Comparison of ENCODE assay signal across 15 mouse cellular contexts in the genomic region with DNA sequence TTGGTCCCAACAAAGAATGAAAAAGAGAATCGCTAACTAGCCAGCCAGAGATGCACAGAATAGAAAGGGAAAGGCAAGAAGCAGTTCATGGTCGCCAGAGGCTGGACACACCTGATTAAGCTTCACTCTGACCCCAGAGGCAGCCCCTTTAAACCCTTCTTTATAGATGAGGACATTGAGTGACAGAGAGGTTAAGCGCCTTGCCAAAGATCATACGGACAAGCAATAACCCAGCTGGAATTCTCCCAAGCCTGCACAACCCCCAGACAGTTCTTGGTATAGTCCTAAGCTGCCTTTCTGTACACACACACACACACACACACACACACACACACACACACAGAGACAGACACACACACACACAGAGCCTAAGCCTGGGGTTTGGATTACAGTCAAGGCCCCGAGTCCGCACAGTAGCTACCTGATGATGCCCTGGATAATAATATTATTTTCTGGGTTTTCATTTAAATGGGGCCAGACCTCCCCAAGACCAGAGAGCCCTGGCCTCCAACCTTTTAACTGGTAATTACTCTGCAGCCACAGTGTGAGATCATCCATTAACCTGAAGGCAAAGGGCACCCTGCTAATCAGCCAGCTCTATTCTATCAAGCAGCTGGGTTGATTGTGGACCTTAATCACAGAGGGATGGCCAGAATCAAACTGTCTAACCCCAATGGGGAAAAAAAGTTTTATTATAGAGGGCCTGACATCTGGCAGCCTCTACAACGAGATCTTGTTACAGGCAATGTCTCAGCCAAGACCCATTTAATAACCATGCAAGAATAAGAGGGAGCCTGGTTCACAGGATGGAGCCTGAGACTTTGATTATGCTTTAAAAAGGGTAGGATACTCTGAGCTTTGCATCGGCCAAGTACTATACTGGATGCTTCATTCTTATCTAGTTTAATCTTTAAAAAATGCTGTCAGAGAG.
DNase-seq lines count a peak whose midpoint lies in the region; ATAC-seq and TF ChIP-seq lines count a peak whose summit lies in the region.
"Had no signal": no experiment of that assay in that cellular context is flagged by ENCODE, and none has a peak within 500 bp of the region (broad histone marks: within the 10 kb centered on the region; RNA-seq: fewer than 3 reads in every experiment).

No protein-coding gene starts in this region.

- no peaks in the 10 kb centered on the region for H3K27me3 ChIP-seq in hindbrain, embryonic 12.5 days
- H3K27me3 ChIP-seq in limb, embryonic 10.5 days (ENCODE audit: low read depth, poor library complexity, severe bottlenecking) = no peaks in the 10 kb centered on the region

- no peak for TF ChIP-seq CTCF in brain, embryonic 14.5 days (IDR thresholded peaks at IDR 0.05; ENCODE audit: borderline replicate concordance, extremely low read depth, insufficient read depth, insufficient read length)

- WGBS in hindbrain, embryonic 12.5 days = 40% methylated on average over 8 of the region's 8 CpGs
- 50% methylated on average over 8 of the region's 8 CpGs for WGBS in limb, embryonic 10.5 days

- intact Hi-C loops in left cerebral cortex, postnatal 25 days (cut with DNase I) = loop anchor here (5.0 to 10.0 kb wide), 3 partner anchors 130 to 937 kb away; a partner anchor contains a TSS

- H3K4me3 ChIP-seq in hindbrain, embryonic 12.5 days = no peak overlapping the region
- no peak overlapping the region for H3K4me3 ChIP-seq in limb, embryonic 10.5 days
- H3K4me3 ChIP-seq: erythroblast, embryonic 14.5 days had no signal

- no peaks in the 10 kb centered on the region for H3K9me3 ChIP-seq in hindbrain, embryonic 12.5 days (replicated peaks)
- H3K9me3 ChIP-seq in limb, embryonic 10.5 days (replicated peaks) = no peaks in the 10 kb centered on the region

- DNase-seq in brain, embryonic 14.5 days (ENCODE audit: low read depth) = peak; percentile 27
- peak; percentile 60 for DNase-seq in embryo, embryonic 10.5 days (ENCODE audit: low spot score)
- peak; percentile 33 for DNase-seq in limb, embryonic 10.5 days (ENCODE audit: low spot score)
- DNase-seq in lung, postnatal 10 days = no peak
- no peak for DNase-seq in adipocyte (ENCODE audit: low spot score)
- no peak for DNase-seq in left cerebral cortex, postnatal 25 days (ENCODE audit: low spot score in 2 of 2)
- DNase-seq: cerebellum, adult 9-10 months; heart, postnatal 36 days; layer of hippocampus, adult 9-11 months; lung, postnatal 4 days; right cerebral cortex, postnatal 4 days had no signal

- H3K4me2 ChIP-seq in hindbrain, embryonic 12.5 days (replicated peaks) = no peak overlapping the region

- no peak for TF ChIP-seq POLR2A in brain, embryonic 14.5 days (IDR thresholded peaks at IDR 0.05; ENCODE audit: borderline replicate concordance, extremely low read depth, insufficient read depth, insufficient read length, poor library complexity, severe bottlenecking)

- H3K4me1 ChIP-seq in hindbrain, embryonic 12.5 days = peaks cover 8% of the 10 kb centered on the region
- peaks cover 32% of the 10 kb centered on the region for H3K4me1 ChIP-seq in limb, embryonic 10.5 days

- H3K27ac ChIP-seq in hindbrain, embryonic 12.5 days = no peak overlapping the region
- no peak overlapping the region for H3K27ac ChIP-seq in limb, embryonic 10.5 days
- H3K27ac ChIP-seq: liver, embryonic 14.5 days had no signal

- H3K9ac ChIP-seq in hindbrain, embryonic 12.5 days = no peak overlapping the region
- H3K9ac ChIP-seq: liver, embryonic 14.5 days had no signal

- H3K36me3 ChIP-seq in hindbrain, embryonic 12.5 days = no peaks in the 10 kb centered on the region
- no peaks in the 10 kb centered on the region for H3K36me3 ChIP-seq in limb, embryonic 10.5 days

- ATAC-seq in hindbrain, embryonic 12.5 days (ENCODE audit: low FRiP score) = peak; percentile 43; the same call in 1 of the 2 replicates
- ATAC-seq in granulocyte monocyte progenitor cell, adult 5-6 weeks (replicated peaks; ENCODE audit: poor library complexity, severe bottlenecking) = no peak

Comparison
In these comparisons a context has a peak if more than half of its experiments do, and no peak if none do; other contexts are left out.
1. DNase-seq: peak in brain, embryonic 14.5 days (single experiment), embryo, embryonic 10.5 days (single experiment) and limb, embryonic 10.5 days (single experiment); none in lung, postnatal 10 days (single experiment), adipocyte (single experiment) and left cerebral cortex, postnatal 25 days (0 of 2).